Mouse (Mus musculus): ENCODE data around the gene Ncor2. TPM values are rescaled to one million over a fixed set of nuclear protein-coding genes. Genes with fewer than 3 reads are reported as not detected.

Ncor2 gene
- polyA plus RNA-seq, 1 experiment from 2014 or later, result 78.3 TPM

- Histone ChIP-seq H3K36me3 (ENCODE audit: inconsistent target) (peaks cover 86% of the 10 kb centered on the region), H3K4me3 (ENCODE audit: inconsistent target) (no peak overlapping the region), H3K79me2 (ENCODE audit: inconsistent target) (no peaks in the 10 kb centered on the region), H3K27ac (no peak overlapping the region)
- WGBS (ENCODE audit: missing documents), result 89% methylated on average over 8 of the region's 8 CpGs
Measured at GRCm38 (mm10) chr5:125039377-125040027, 139.5 kb downstream of the Ncor2 start.

GRCm38 (mm10) chr5:125036483-125036882, 142.5 kb downstream of the Ncor2 start:
- Histone ChIP-seq H3K79me2 (ENCODE audit: inconsistent target) (no peaks in the 10 kb centered on the region), H3K4me3 (ENCODE audit: inconsistent target) (no peak overlapping the region), H3K27ac (no peak overlapping the region), H3K36me3 (ENCODE audit: inconsistent target) (peaks cover 96% of the 10 kb centered on the region)
- WGBS (ENCODE audit: missing documents), result 97% methylated on average over 8 of the region's 8 CpGs

GRCm38 (mm10) chr5:125028911-125029310, 150.1 kb downstream of the Ncor2 start:
- no peak overlapping the region for H3K4me3 ChIP-seq (ENCODE audit: inconsistent target)
- H3K36me3 ChIP-seq (ENCODE audit: inconsistent target), result peaks cover 86% of the 10 kb centered on the region
- WGBS (ENCODE audit: missing documents), result 95% methylated on average over 18 of the region's 20 CpGs
- H3K27ac ChIP-seq, result no peak overlapping the region
- H3K79me2 ChIP-seq (ENCODE audit: inconsistent target), result no peaks in the 10 kb centered on the region

GRCm38 (mm10) chr5:125028371-125028770, 150.6 kb downstream of the Ncor2 start:
- WGBS (ENCODE audit: missing documents), result 99% methylated on average over 9 of the region's 15 CpGs
- Histone ChIP-seq H3K36me3 (ENCODE audit: inconsistent target) (peaks cover 86% of the 10 kb centered on the region), H3K4me3 (ENCODE audit: inconsistent target) (no peak overlapping the region), H3K27ac (no peak overlapping the region), H3K79me2 (ENCODE audit: inconsistent target) (no peaks in the 10 kb centered on the region)

- H3K36me3 ChIP-seq (ENCODE audit: inconsistent target), result peaks cover 65% of the 10 kb centered on the region
- 98% methylated on average over 11 of the region's 14 CpGs for WGBS (ENCODE audit: missing documents)
Measured at GRCm38 (mm10) chr5:125024002-125024401, 155.0 kb downstream of the Ncor2 start.

GRCm38 (mm10) chr5:125021298-125021697, 157.7 kb downstream of the Ncor2 start:
- WGBS (ENCODE audit: missing documents), result 96% methylated on average over 10 of the region's 11 CpGs
- H3K36me3 ChIP-seq (ENCODE audit: inconsistent target), result peaks cover 69% of the 10 kb centered on the region
- H3K4me3 ChIP-seq (ENCODE audit: inconsistent target), result no peak overlapping the region
- H3K27ac ChIP-seq, result no peak overlapping the region
- H3K79me2 ChIP-seq (ENCODE audit: inconsistent target), result no peaks in the 10 kb centered on the region

More at GRCm38 (mm10) chr5:125024002-125024401, 155.0 kb downstream of the Ncor2 start:
- Histone ChIP-seq H3K27ac (no peak overlapping the region), H3K4me3 (ENCODE audit: inconsistent target) (no peak overlapping the region), H3K79me2 (ENCODE audit: inconsistent target) (no peaks in the 10 kb centered on the region)

GRCm38 (mm10) chr5:125019099-125019498, 159.9 kb downstream of the Ncor2 start:
- H3K27ac ChIP-seq, result no peak overlapping the region
- H3K36me3 ChIP-seq (ENCODE audit: inconsistent target), result peaks cover 56% of the 10 kb centered on the region
- 96% methylated on average over 5 of the region's 5 CpGs for WGBS (ENCODE audit: missing documents)
- H3K4me3 ChIP-seq (ENCODE audit: inconsistent target), result no peak overlapping the region
- H3K79me2 ChIP-seq (ENCODE audit: inconsistent target), result no peaks in the 10 kb centered on the region

- H3K36me3 ChIP-seq (ENCODE audit: inconsistent target), result peaks cover 39% of the 10 kb centered on the region
- H3K79me2 ChIP-seq (ENCODE audit: inconsistent target), result no peaks in the 10 kb centered on the region
- H3K4me3 ChIP-seq (ENCODE audit: inconsistent target), result no peak overlapping the region
- 92% methylated on average over 15 of the region's 15 CpGs for WGBS (ENCODE audit: missing documents)
- no peak overlapping the region for H3K27ac ChIP-seq
Measured at GRCm38 (mm10) chr5:125017332-125017731, 161.7 kb downstream of the Ncor2 start.

- Histone ChIP-seq H3K36me3 (ENCODE audit: inconsistent target) (peaks cover 34% of the 10 kb centered on the region), H3K79me2 (ENCODE audit: inconsistent target) (no peaks in the 10 kb centered on the region), H3K27ac (no peak overlapping the region), H3K4me3 (ENCODE audit: inconsistent target) (no peak overlapping the region)
- WGBS (ENCODE audit: missing documents), result 94% methylated on average over 15 of the region's 17 CpGs
Measured at GRCm38 (mm10) chr5:125016421-125017242, 162.4 kb downstream of the Ncor2 start.

- no peak overlapping the region for H3K4me3 ChIP-seq (ENCODE audit: inconsistent target)
- H3K36me3 ChIP-seq (ENCODE audit: inconsistent target), result peaks cover 34% of the 10 kb centered on the region
- 89% methylated on average over 9 of the region's 9 CpGs for WGBS (ENCODE audit: missing documents)
- no peaks in the 10 kb centered on the region for H3K79me2 ChIP-seq (ENCODE audit: inconsistent target)
- H3K27ac ChIP-seq, result no peak overlapping the region
Measured at GRCm38 (mm10) chr5:125015576-125015975, 163.4 kb downstream of the Ncor2 start.

GRCm38 (mm10) chr5:125015066-125015465, 164.0 kb downstream of the Ncor2 start:
- no peak overlapping the region for H3K27ac ChIP-seq
- peaks cover 34% of the 10 kb centered on the region for H3K36me3 ChIP-seq (ENCODE audit: inconsistent target)
- H3K4me3 ChIP-seq (ENCODE audit: inconsistent target), result no peak overlapping the region
- WGBS (ENCODE audit: missing documents), result 93% methylated on average over 3 of the region's 3 CpGs
- no peaks in the 10 kb centered on the region for H3K79me2 ChIP-seq (ENCODE audit: inconsistent target)

- Histone ChIP-seq H3K79me2 (ENCODE audit: inconsistent target) (no peaks in the 10 kb centered on the region), H3K4me3 (ENCODE audit: inconsistent target) (no peak overlapping the region), H3K36me3 (ENCODE audit: inconsistent target) (peaks cover 34% of the 10 kb centered on the region), H3K27ac (no peak overlapping the region)
- WGBS (ENCODE audit: missing documents), result 78% methylated on average over 7 of the region's 7 CpGs
Measured at GRCm38 (mm10) chr5:125014497-125014896, 164.5 kb downstream of the Ncor2 start.

GRCm38 (mm10) chr5:125011628-125012027, 167.4 kb downstream of the Ncor2 start:
- H3K27ac ChIP-seq, result no peak overlapping the region
- H3K36me3 ChIP-seq (ENCODE audit: inconsistent target), result peaks cover 12% of the 10 kb centered on the region; the same call in 1 of the 2 replicates
- no peaks in the 10 kb centered on the region for H3K79me2 ChIP-seq (ENCODE audit: inconsistent target)
- WGBS (ENCODE audit: missing documents), result 100% methylated on average over 8 of the region's 8 CpGs
- H3K4me3 ChIP-seq (ENCODE audit: inconsistent target), result no peak overlapping the region

GRCm38 (mm10) chr5:125011166-125011565, 167.9 kb downstream of the Ncor2 start:
- Histone ChIP-seq H3K27ac (no peak overlapping the region), H3K79me2 (ENCODE audit: inconsistent target) (no peaks in the 10 kb centered on the region), H3K4me3 (ENCODE audit: inconsistent target) (no peak overlapping the region), H3K36me3 (ENCODE audit: inconsistent target) (peaks cover 7% of the 10 kb centered on the region; the same call in 1 of the 2 replicates)
- WGBS (ENCODE audit: missing documents), result 95% methylated on average over 23 of the region's 24 CpGs

- no peak overlapping the region for H3K4me3 ChIP-seq (ENCODE audit: inconsistent target)
- no peaks in the 10 kb centered on the region for H3K79me2 ChIP-seq (ENCODE audit: inconsistent target)
- no peak overlapping the region for H3K27ac ChIP-seq
- WGBS (ENCODE audit: missing documents), result 83% methylated on average over 5 of the region's 5 CpGs
- H3K36me3 ChIP-seq (ENCODE audit: inconsistent target), result no peaks in the 10 kb centered on the region
Measured at GRCm38 (mm10) chr5:125006896-125007295, 172.1 kb downstream of the Ncor2 start.
